ENCODE assay signal across 8 mouse cellular contexts in genomic region chr3:108197066-108197497, GRCm38 (mm10). TPM values are rescaled to one million over a fixed set of nuclear protein-coding genes. Genes with fewer than 3 reads are reported as not detected.
A peak's percentile ranks its signal among the peaks of the same experiment; 100 is the strongest.
DNase-seq lines count a peak whose midpoint lies in the region; ATAC-seq and TF ChIP-seq lines count a peak whose summit lies in the region.

No protein-coding gene starts in this region.

- H3K36me3 ChIP-seq in ES-E14 (ENCODE audit: control insufficient read depth, insufficient read depth, low read length, poor library complexity, severe bottlenecking), result 0 out of 2 replicates have a peak, but pooled peaks cover 2% of the 10 kb centered on the region
- H3K36me3 ChIP-seq in forebrain, postnatal 0 days (ENCODE audit: insufficient read depth), result peaks cover 24% of the 10 kb centered on the region
- H3K36me3 ChIP-seq in liver, embryonic 11.5 days (ENCODE audit: control insufficient read depth, insufficient read depth, low read length), result 0 out of 2 replicates have a peak, but pooled peaks cover 3% of the 10 kb centered on the region

- peak; percentile 9 for ATAC-seq in forebrain, postnatal 0 days
- ATAC-seq in liver, embryonic 11.5 days (replicated peaks; ENCODE audit: low FRiP score), result no peak

- WGBS in forebrain, postnatal 0 days, result 18% methylated on average over 14 of the region's 14 CpGs
- WGBS in liver, embryonic 11.5 days, result 28% methylated on average over 14 of the region's 14 CpGs
- WGBS in olfactory bulb, adult 2 months, result 12% methylated on average over 14 of the region's 14 CpGs

- DNase-seq in ES-E14 (ENCODE audit: low read depth, low spot score), result no peak
- peak; percentile 55 to 61 for DNase-seq in cerebellum, adult 18-20 months
- DNase-seq in forebrain, postnatal 0 days, result peak; percentile 53
- DNase-seq in kidney, postnatal 14 days, result peak; percentile 49
- DNase-seq in liver, embryonic 11.5 days (ENCODE audit: low spot score), result no peak
- DNase-seq in spleen, adult 18-20 months, result no peak
- DNase-seq in natural killer cell, adult 2 months (ENCODE audit: low spot score in 2 of 2), result no peak

- in situ Hi-C loops in ES-E14 (cut with MboI; ENCODE audit: low sequenced_read_pairs in 2 of 2, unreplicated experiment in 2 of 2), result no loop called here

- H3K4me2 ChIP-seq in forebrain, postnatal 0 days (ENCODE audit: low read depth), result peak overlapping the region; percentile 28
- peak overlapping the region; percentile 34; the same call in 1 of the 2 replicates for H3K4me2 ChIP-seq in liver, embryonic 11.5 days

- H3K9ac ChIP-seq in ES-E14 (ENCODE audit: insufficient read depth, low read depth, low read length, poor library complexity, severe bottlenecking), result peak overlapping the region; percentile 18; the same call in 1 of the 2 replicates
- H3K9ac ChIP-seq in forebrain, postnatal 0 days, result peak overlapping the region; percentile 31
- no peak overlapping the region for H3K9ac ChIP-seq in liver, embryonic 11.5 days (ENCODE audit: low read depth, low read length)

- TF ChIP-seq CTCF in forebrain, postnatal 0 days (IDR thresholded peaks at IDR 0.05; ENCODE audit: low read depth), result no peak
- no peak for TF ChIP-seq CTCF in olfactory bulb, adult 2 months (IDR thresholded peaks at IDR 0.05; ENCODE audit: insufficient read depth, low read depth, low read length)

- TF ChIP-seq POLR2A in olfactory bulb, adult 2 months (IDR thresholded peaks at IDR 0.05; ENCODE audit: insufficient read depth, low read depth, low read length), result no peak

- peak overlapping the region in 1 of 2 experiments; percentile 17; a peak in 1 of 4 replicates for H3K4me3 ChIP-seq in ES-E14 (ENCODE audit: insufficient read depth in 1 of 2, low read depth in 1 of 2, low read length in 2 of 2, poor library complexity in 1 of 2, severe bottlenecking in 1 of 2)
- H3K4me3 ChIP-seq in forebrain, postnatal 0 days (ENCODE audit: low read depth, low read length), result no peak overlapping the region
- no peak overlapping the region for H3K4me3 ChIP-seq in liver, embryonic 11.5 days (ENCODE audit: low read depth, low read length)
- H3K4me3 ChIP-seq in olfactory bulb, adult 2 months (ENCODE audit: insufficient read depth, low read depth, low read length), result peak overlapping the region; percentile 17

- peaks cover 2 to 10% of the 10 kb centered on the region in 2 experiments; a peak in 3 of 4 replicates for H3K4me1 ChIP-seq in ES-E14 (ENCODE audit: control insufficient read depth in 2 of 2, insufficient read depth in 2 of 2, low read length in 2 of 2, poor library complexity in 1 of 2)
- H3K4me1 ChIP-seq in forebrain, postnatal 0 days (ENCODE audit: insufficient read depth), result peaks cover 17% of the 10 kb centered on the region
- peaks cover 38% of the 10 kb centered on the region for H3K4me1 ChIP-seq in liver, embryonic 11.5 days (replicated peaks; ENCODE audit: control insufficient read depth, insufficient read depth, low read length)
- H3K4me1 ChIP-seq in olfactory bulb, adult 2 months (ENCODE audit: control insufficient read depth, insufficient read depth, low read length), result peaks cover 53% of the 10 kb centered on the region

- no peak overlapping the region for H3K27ac ChIP-seq in ES-E14 (ENCODE audit: insufficient read depth, low read depth, low read length, poor library complexity, severe bottlenecking)
- H3K27ac ChIP-seq in forebrain, postnatal 0 days (ENCODE audit: low read depth, low read length), result peak overlapping the region; percentile 62; the same call in 1 of the 2 replicates
- no peak overlapping the region for H3K27ac ChIP-seq in liver, embryonic 11.5 days (ENCODE audit: low read depth, low read length)
- peak overlapping the region; percentile 92 for H3K27ac ChIP-seq in olfactory bulb, adult 2 months (ENCODE audit: insufficient read depth, low read depth, low read length)

- H3K9me3 ChIP-seq in ES-E14 (ENCODE audit: control insufficient read depth, insufficient read depth, low read depth, low read length), result no peaks in the 10 kb centered on the region
- H3K9me3 ChIP-seq in forebrain, postnatal 0 days (ENCODE audit: low read length), result no peaks in the 10 kb centered on the region
- no peaks in the 10 kb centered on the region for H3K9me3 ChIP-seq in liver, embryonic 11.5 days (ENCODE audit: control insufficient read depth, low read length)

- no peaks in the 10 kb centered on the region for H3K27me3 ChIP-seq in forebrain, postnatal 0 days (ENCODE audit: insufficient read depth, low read length)
- no peaks in the 10 kb centered on the region for H3K27me3 ChIP-seq in liver, embryonic 11.5 days (replicated peaks; ENCODE audit: control insufficient read depth, insufficient read depth, low read length)

TF ChIP-seq in ES-E14, 5 proteins besides CTCF, POLR2A, EP300 and RAD21:
- TF ChIP-seq ZNF384 (IDR thresholded peaks at IDR 0.05; ENCODE audit: low read depth, low read length) (no peak), HCFC1 (IDR thresholded peaks at IDR 0.05; ENCODE audit: borderline replicate concordance, insufficient read depth, low read length) (no peak), ZC3H11A (IDR thresholded peaks at IDR 0.05; ENCODE audit: borderline replicate concordance, low read depth, low read length) (no peak), CHD2 (IDR thresholded peaks at IDR 0.05; ENCODE audit: low read depth, low read length) (no peak), MAFK (IDR thresholded peaks at IDR 0.05; ENCODE audit: insufficient read depth, low read depth, low read length) (no peak)

RNA-seq across cellular contexts. Expression of gene Cyb561d1, which starts 3.9 kb away (rescaled TPM):
- total RNA-seq in ES-E14 (2012; rRNA removed), result 2.2 and 3.9 TPM in 2 replicates
- 4.1 and 5.4 TPM in 2 replicates for total RNA-seq in forebrain, postnatal 0 days (2014; rRNA removed)
- 3.3 and 4.5 TPM in 2 replicates for polyA plus RNA-seq in forebrain, postnatal 0 days (2015; fragmentation: Nextera tagmentation; extraction: Ambion mirVana)
- polyA plus RNA-seq in liver, embryonic 11.5 days (2014; fragmentation: Nextera tagmentation; extraction: Ambion mirVana), result 2.3 and 2.8 TPM in 2 replicates
- polyA plus RNA-seq in olfactory bulb, adult 2 months (2012; ENCODE audit: insufficient read depth, insufficient read length, low replicate concordance, missing spikeins), result not detected in 2 replicates

RNA-seq across cellular contexts. Expression of gene Amigo1, which starts 10.9 kb away (rescaled TPM):
- 2.1 and 5.5 TPM in 2 replicates for total RNA-seq in ES-E14 (2012; rRNA removed)
- total RNA-seq in forebrain, postnatal 0 days (2014; rRNA removed), result 20.4 and 22.0 TPM in 2 replicates
- polyA plus RNA-seq in forebrain, postnatal 0 days (2015; fragmentation: Nextera tagmentation; extraction: Ambion mirVana), result 9.4 and 12.1 TPM in 2 replicates
- polyA plus RNA-seq in liver, embryonic 11.5 days (2014; fragmentation: Nextera tagmentation; extraction: Ambion mirVana), result 0.88 and 1.5 TPM in 2 replicates
- polyA plus RNA-seq in olfactory bulb, adult 2 months (2012; ENCODE audit: insufficient read depth, insufficient read length, low replicate concordance, missing spikeins), result 177 and 487 TPM in 2 replicates

RNA-seq across cellular contexts. Expression of gene Atxn7l2, which starts 13.7 kb away (rescaled TPM):
- total RNA-seq in ES-E14 (2012; rRNA removed), result 9.1 and 9.5 TPM in 2 replicates
- 22.0 and 23.4 TPM in 2 replicates for total RNA-seq in forebrain, postnatal 0 days (2014; rRNA removed)
- 18.1 and 20.7 TPM in 2 replicates for polyA plus RNA-seq in forebrain, postnatal 0 days (2015; fragmentation: Nextera tagmentation; extraction: Ambion mirVana)
- 8.7 and 8.9 TPM in 2 replicates for polyA plus RNA-seq in liver, embryonic 11.5 days (2014; fragmentation: Nextera tagmentation; extraction: Ambion mirVana)
- polyA plus RNA-seq in olfactory bulb, adult 2 months (2012; ENCODE audit: insufficient read depth, insufficient read length, low replicate concordance, missing spikeins), result not detected in 2 replicates

RNA-seq across cellular contexts. Expression of gene Sypl2, which starts 29.4 kb away (rescaled TPM):
- 0.62 and 1.6 TPM in 2 replicates for total RNA-seq in ES-E14 (2012; rRNA removed)
- total RNA-seq in forebrain, postnatal 0 days (2014; rRNA removed), result 0.29 and 1.0 TPM in 2 replicates
- 0.42 and 0.70 TPM in 2 replicates for polyA plus RNA-seq in forebrain, postnatal 0 days (2015; fragmentation: Nextera tagmentation; extraction: Ambion mirVana)
- polyA plus RNA-seq in liver, embryonic 11.5 days (2014; fragmentation: Nextera tagmentation; extraction: Ambion mirVana), result 0.05 and 0.08 TPM in 2 replicates
- not detected in 2 replicates for polyA plus RNA-seq in olfactory bulb, adult 2 months (2012; ENCODE audit: insufficient read depth, insufficient read length, low replicate concordance, missing spikeins)

RNA-seq across cellular contexts. Expression of gene Gpr61, which starts 42.4 kb away (rescaled TPM):
- 0.09 and 0.16 TPM in 2 replicates for total RNA-seq in ES-E14 (2012; rRNA removed)
- total RNA-seq in forebrain, postnatal 0 days (2014; rRNA removed), result 8.1 and 9.8 TPM in 2 replicates
- 3.2 and 5.3 TPM in 2 replicates for polyA plus RNA-seq in forebrain, postnatal 0 days (2015; fragmentation: Nextera tagmentation; extraction: Ambion mirVana)
- polyA plus RNA-seq in liver, embryonic 11.5 days (2014; fragmentation: Nextera tagmentation; extraction: Ambion mirVana), result 0.07 TPM in 1 of 2 replicates, not detected in the other
- not detected in 2 replicates for polyA plus RNA-seq in olfactory bulb, adult 2 months (2012; ENCODE audit: insufficient read depth, insufficient read length, low replicate concordance, missing spikeins)

Comparison
In these comparisons a context has a peak if more than half of its experiments do, and no peak if none do; other contexts are left out.
1. DNase-seq: peak in cerebellum, adult 18-20 months (2 of 2), forebrain, postnatal 0 days (single experiment) and kidney, postnatal 14 days (single experiment); none in ES-E14 (single experiment), liver, embryonic 11.5 days (single experiment), spleen, adult 18-20 months (0 of 2) and natural killer cell, adult 2 months (0 of 2).
2. H3K27ac ChIP-seq: peak in forebrain, postnatal 0 days (single experiment) and olfactory bulb, adult 2 months (single experiment); none in ES-E14 (single experiment) and liver, embryonic 11.5 days (single experiment).
3. RNA of gene Amigo1, which starts 10.9 kb away (polyA plus RNA-seq): 177 to 487 TPM in olfactory bulb, adult 2 months; 9.4 to 12.1 TPM in forebrain, postnatal 0 days and 0.88 to 1.5 TPM in liver, embryonic 11.5 days; every median in the first group is over 10 times any median in the second.